Comparison of ENCODE assay signal across 12 mouse cellular contexts in genomic region chr16:44423499-44423898, GRCm38 (mm10). TPM values are rescaled to one million over a fixed set of nuclear protein-coding genes. Genes with fewer than 3 reads are reported as not detected.
DNase-seq lines count a peak whose midpoint lies in the region; ATAC-seq and TF ChIP-seq lines count a peak whose summit lies in the region.
"Had no signal": no experiment of that assay in that cellular context is flagged by ENCODE, and none has a peak within 500 bp of the region (broad histone marks: within the 10 kb centered on the region; RNA-seq: fewer than 3 reads in every experiment).

No protein-coding gene starts in this region.

- H3K27me3 ChIP-seq in midbrain, embryonic 14.5 days (ENCODE audit: control insufficient read depth, insufficient read depth, low read length) = no peaks in the 10 kb centered on the region
- no peaks in the 10 kb centered on the region for H3K27me3 ChIP-seq in midbrain, embryonic 15.5 days (replicated peaks)
- no peaks in the 10 kb centered on the region for H3K27me3 ChIP-seq in midbrain, embryonic 10.5 days (ENCODE audit: low read depth, poor library complexity, severe bottlenecking)
- no peaks in the 10 kb centered on the region for H3K27me3 ChIP-seq in thymus, adult 2 months (ENCODE audit: control insufficient read depth, insufficient read depth, low read length)
- H3K27me3 ChIP-seq: liver, embryonic 12.5 days had no signal

- 41% methylated on average over 3 of the region's 3 CpGs for WGBS in midbrain, embryonic 14.5 days
- 37% methylated on average over 3 of the region's 3 CpGs for WGBS in midbrain, embryonic 15.5 days
- WGBS in midbrain, embryonic 10.5 days = 61% methylated on average over 3 of the region's 3 CpGs
- WGBS in thymus, adult 2 months = 77% methylated on average over 3 of the region's 3 CpGs

- H3K4me3 ChIP-seq in midbrain, embryonic 14.5 days (replicated peaks; ENCODE audit: low read depth, low read length) = no peak overlapping the region
- H3K4me3 ChIP-seq in midbrain, embryonic 15.5 days = no peak overlapping the region
- H3K4me3 ChIP-seq in midbrain, embryonic 10.5 days = no peak overlapping the region
- no peak overlapping the region for H3K4me3 ChIP-seq in thymus, adult 2 months (ENCODE audit: control insufficient read depth, insufficient read depth, low read length)
- H3K4me3 ChIP-seq: liver, embryonic 12.5 days; myocyte had no signal

- no peaks in the 10 kb centered on the region; the same call in 1 of the 2 replicates for H3K9me3 ChIP-seq in midbrain, embryonic 14.5 days (ENCODE audit: control insufficient read depth, low read length)
- H3K9me3 ChIP-seq in midbrain, embryonic 15.5 days = no peaks in the 10 kb centered on the region
- no peaks in the 10 kb centered on the region for H3K9me3 ChIP-seq in midbrain, embryonic 10.5 days (replicated peaks)
- H3K9me3 ChIP-seq: liver, embryonic 12.5 days had no signal

- no peak overlapping the region for H3K27ac ChIP-seq in midbrain, embryonic 14.5 days (replicated peaks; ENCODE audit: low read depth, low read length)
- no peak overlapping the region for H3K27ac ChIP-seq in midbrain, embryonic 15.5 days
- no peak overlapping the region for H3K27ac ChIP-seq in midbrain, embryonic 10.5 days (replicated peaks)
- no peak overlapping the region for H3K27ac ChIP-seq in thymus, adult 2 months (ENCODE audit: control insufficient read depth, insufficient read depth, low read length)
- H3K27ac ChIP-seq: liver, embryonic 12.5 days had no signal

- H3K4me1 ChIP-seq in midbrain, embryonic 14.5 days (ENCODE audit: control insufficient read depth, insufficient read depth, low read length) = no peaks in the 10 kb centered on the region
- no peaks in the 10 kb centered on the region for H3K4me1 ChIP-seq in midbrain, embryonic 15.5 days
- no peaks in the 10 kb centered on the region for H3K4me1 ChIP-seq in midbrain, embryonic 10.5 days
- no peaks in the 10 kb centered on the region for H3K4me1 ChIP-seq in thymus, adult 2 months (replicated peaks; ENCODE audit: control insufficient read depth, insufficient read depth, low read length)
- H3K4me1 ChIP-seq: liver, embryonic 12.5 days had no signal

- H3K4me2 ChIP-seq in midbrain, embryonic 14.5 days (ENCODE audit: low read length) = no peak overlapping the region
- H3K4me2 ChIP-seq in midbrain, embryonic 15.5 days = no peak overlapping the region
- H3K4me2 ChIP-seq: liver, embryonic 12.5 days had no signal

- no peaks in the 10 kb centered on the region for H3K36me3 ChIP-seq in midbrain, embryonic 14.5 days (ENCODE audit: control insufficient read depth, insufficient read depth, low read length)
- H3K36me3 ChIP-seq in midbrain, embryonic 15.5 days (replicated peaks) = no peaks in the 10 kb centered on the region
- no peaks in the 10 kb centered on the region for H3K36me3 ChIP-seq in midbrain, embryonic 10.5 days
- H3K36me3 ChIP-seq in thymus, adult 2 months (ENCODE audit: control insufficient read depth, insufficient read depth, low read length) = no peaks in the 10 kb centered on the region
- H3K36me3 ChIP-seq: liver, embryonic 12.5 days had no signal

- no peak overlapping the region for H3K9ac ChIP-seq in midbrain, embryonic 14.5 days (replicated peaks; ENCODE audit: low read length)
- H3K9ac ChIP-seq in midbrain, embryonic 15.5 days = no peak overlapping the region
- H3K9ac ChIP-seq: liver, embryonic 12.5 days had no signal

- no peak for ATAC-seq in midbrain, embryonic 14.5 days (ENCODE audit: low FRiP score, low TSS enrichment)
- no peak for ATAC-seq in midbrain, embryonic 15.5 days (replicated peaks)
- ATAC-seq: liver, embryonic 12.5 days had no signal

- TF ChIP-seq CTCF in thymus, adult 2 months (IDR thresholded peaks at IDR 0.05; ENCODE audit: borderline replicate concordance, control insufficient read depth, extremely low read depth, insufficient read depth, low read length, poor library complexity) = no peak

- no peak for TF ChIP-seq POLR2A in thymus, adult 2 months (IDR thresholded peaks at IDR 0.05; ENCODE audit: control insufficient read depth, extremely low read depth, insufficient read depth, low read length, poor library complexity)

- DNase-seq in embryo, embryonic 11 days = peak; percentile 17
- DNase-seq in embryo, embryonic 9.5 days (ENCODE audit: extremely low spot score) = no peak
- DNase-seq in midbrain, embryonic 14.5 days = peak; percentile 43
- DNase-seq in left cerebral cortex, adult 8-10 months (ENCODE audit: low spot score in 2 of 2) = peak; percentile 21 to 76
- peak; percentile 72 for DNase-seq in right cerebral cortex, postnatal 4 days
- no peak for DNase-seq in midbrain, embryonic 10.5 days (ENCODE audit: low spot score)
- no peak for DNase-seq in thymus, adult 2 months
- DNase-seq: gastrocnemius, postnatal 14 days had no signal

RNA-seq across cellular contexts. Expression of gene Cfap44, which starts 28.9 kb away (rescaled TPM):
- 4.3 and 6.1 TPM in 2 replicates for polyA plus RNA-seq in midbrain, embryonic 14.5 days (2014; fragmentation: Nextera tagmentation; extraction: Ambion mirVana)
- 6.3 TPM in 2 replicates for polyA plus RNA-seq in midbrain, embryonic 15.5 days (2015; fragmentation: Nextera tagmentation; extraction: Ambion mirVana)
- 1 to 10 TPM; 3.4 to 7.4 (median 5.8) TPM for total RNA-seq in left cerebral cortex, adult 8-10 months (2022)
- 0.84 and 1.0 TPM in 2 replicates for polyA plus RNA-seq in midbrain, embryonic 10.5 days (2016; fragmentation: Nextera tagmentation; extraction: Ambion mirVana)
- 0.12 TPM in 1 of 2 replicates, not detected in the other for polyA plus RNA-seq in thymus, adult 2 months (2012; rRNA removed)
- polyA plus RNA-seq: C2C12, myocyte had no signal

Comparison
In these comparisons a context has a peak if more than half of its experiments do, and no peak if none do; other contexts are left out.
1. DNase-seq: peak in embryo, embryonic 11 days (single experiment), midbrain, embryonic 14.5 days (single experiment), left cerebral cortex, adult 8-10 months (2 of 2) and right cerebral cortex, postnatal 4 days (single experiment); none in embryo, embryonic 9.5 days (single experiment), midbrain, embryonic 10.5 days (single experiment) and thymus, adult 2 months (single experiment).